Mouse (Mus musculus): ENCODE measurements around the gene Irs1. TPM values are rescaled to one million over a fixed set of nuclear protein-coding genes. Genes with fewer than 3 reads are reported as not detected.

Gene Irs1
- total RNA-seq, 4 experiments from 2014 or later, result 7.9 to 17.1 (median 13.2) TPM

GRCm38 (mm10) chr1:82247221-82247951 lies 43.8 kb downstream of the Irs1 start:
- no peak for DNase-seq

- no peak for DNase-seq
Measured at GRCm38 (mm10) chr1:82245002-82245401, 46.2 kb downstream of the Irs1 start.

- peak; percentile 38 for DNase-seq
Measured at GRCm38 (mm10) chr1:82243260-82243825, 47.9 kb downstream of the Irs1 start.

GRCm38 (mm10) chr1:82239409-82240201 lies 51.6 kb downstream of the Irs1 start:
- no peak for DNase-seq

- DNase-seq, result no peak
Measured at GRCm38 (mm10) chr1:82238245-82238644, 53.0 kb downstream of the Irs1 start.

GRCm38 (mm10) chr1:82235455-82236104 lies 55.6 kb downstream of the Irs1 start:
- DNase-seq, result no peak

GRCm38 (mm10) chr1:82234616-82235015 lies 56.6 kb downstream of the Irs1 start:
- no peak for DNase-seq

- DNase-seq, result no peak
Measured at GRCm38 (mm10) chr1:82232812-82233211, 58.4 kb downstream of the Irs1 start, which contains the start of gene Gm9747. Gene Gm9747 (plus strand): TSS chr1:82233112.

GRCm38 (mm10) chr1:82228841-82229240 lies 62.4 kb downstream of the Irs1 start:
- DNase-seq, result no peak

- no peak for DNase-seq
Measured at GRCm38 (mm10) chr1:82223042-82223795, 68.0 kb downstream of the Irs1 start.

GRCm38 (mm10) chr1:82221462-82221861 lies 69.8 kb downstream of the Irs1 start:
- DNase-seq, result no peak

- no peak for DNase-seq
Measured at GRCm38 (mm10) chr1:82220673-82221396, 70.4 kb downstream of the Irs1 start.

- no peak for DNase-seq
Measured at GRCm38 (mm10) chr1:82207511-82207910, 83.7 kb downstream of the Irs1 start.

GRCm38 (mm10) chr1:82200636-82201035 lies 90.6 kb downstream of the Irs1 start:
- no peak for DNase-seq

- no peak for DNase-seq
Measured at GRCm38 (mm10) chr1:82199918-82200317, 91.3 kb downstream of the Irs1 start.

- DNase-seq, result no peak
Measured at GRCm38 (mm10) chr1:82191579-82191978, 99.6 kb downstream of the Irs1 start.

- peak; percentile 91 for DNase-seq
Measured at GRCm38 (mm10) chr1:82189516-82189915, 101.7 kb downstream of the Irs1 start.

GRCm38 (mm10) chr1:82188549-82189231 lies 102.5 kb downstream of the Irs1 start:
- DNase-seq, result no peak

- peak; percentile 23 for DNase-seq
Measured at GRCm38 (mm10) chr1:82183913-82184442, 107.2 kb downstream of the Irs1 start.
